Mouse (Mus musculus) activated CD4-positive, CD25-positive, alpha-beta regulatory T cell (primary cell): ENCODE data around the gene Serpina10. TPM values are rescaled to one million over a fixed set of nuclear protein-coding genes. Genes with fewer than 3 reads are reported as not detected.

Experiments used
- polyA plus RNA-seq, 2 experiments: library from polyadenylated mRNA; unstranded; fragments of 100-300 nt; shearing (Covaris generic); gene quantifications; one replicate each; pipeline ENCODE4 v1.2.1; 2017

The Serpina10 gene
- not detected for polyA plus RNA-seq

GRCm38 (mm10) chr12:103631203-103631612 is at the start of gene Serpina10:
TSS of gene Serpina10 (minus strand) at chr12:103631444.

GRCm38 (mm10) chr12:103676039-103676438 is 44.8 kb upstream of the Serpina10 start, which contains the start of gene Serpina16:
TSS of gene Serpina16 (minus strand) at chr12:103676139.

GRCm38 (mm10) chr12:103656848-103657626 is 25.8 kb upstream of the Serpina10 start, which contains the start of gene Serpina6:
TSS of gene Serpina6 (minus strand) at chr12:103657212.

Other genes starting within 250 kb of the Serpina10 start
- 1 to 10 TPM; 2.0 to 2.9 TPM for gene Otub2, start 242.8 kb downstream of the Serpina10 start, polyA plus RNA-seq
- gene 9330161L09Rik, start 223.6 kb downstream of the Serpina10 start, polyA plus RNA-seq: under 1 TPM; 0.75 to 0.86 TPM
- 100 to 1,000 TPM; 145 to 184 TPM for gene Ddx24, start 205.6 kb downstream of the Serpina10 start, polyA plus RNA-seq
- 100 to 1,000 TPM; 270 to 305 TPM for gene Ifi27, start 197.2 kb downstream of the Serpina10 start, polyA plus RNA-seq
- gene Ifi27l2a, start 187.8 kb downstream of the Serpina10 start, polyA plus RNA-seq: 1,000 to 10,000 TPM in 1 of 2 experiments, 100 to 1,000 TPM in 1; 916 to 3,101 TPM
- gene Ifi27l2b, start 174.2 kb downstream of the Serpina10 start, polyA plus RNA-seq: under 1 TPM in 1 of 2 experiments, not detected in 1; 0.74 TPM
- under 1 TPM in 1 of 2 experiments, not detected in 1; 0.72 TPM for gene Ppp4r4, start 99.2 kb downstream of the Serpina10 start, polyA plus RNA-seq
- gene Serpina6, start 25.8 kb upstream of the Serpina10 start, polyA plus RNA-seq: not detected
- under 1 TPM in 1 of 2 experiments, not detected in 1; 0.22 TPM for gene Serpina16, start 44.7 kb upstream of the Serpina10 start, polyA plus RNA-seq
- gene Serpina1f, start 64.1 kb upstream of the Serpina10 start, polyA plus RNA-seq: not detected
- not detected for gene Serpina1d, start 142.1 kb upstream of the Serpina10 start, polyA plus RNA-seq
- not detected for gene Serpina1b, start 198.9 kb upstream of the Serpina10 start, polyA plus RNA-seq
- gene Serpina1a, start 232.1 kb upstream of the Serpina10 start, polyA plus RNA-seq: not detected